Mouse (Mus musculus): ENCODE results near the gene Limk2.

Gene Limk2

DNA sequence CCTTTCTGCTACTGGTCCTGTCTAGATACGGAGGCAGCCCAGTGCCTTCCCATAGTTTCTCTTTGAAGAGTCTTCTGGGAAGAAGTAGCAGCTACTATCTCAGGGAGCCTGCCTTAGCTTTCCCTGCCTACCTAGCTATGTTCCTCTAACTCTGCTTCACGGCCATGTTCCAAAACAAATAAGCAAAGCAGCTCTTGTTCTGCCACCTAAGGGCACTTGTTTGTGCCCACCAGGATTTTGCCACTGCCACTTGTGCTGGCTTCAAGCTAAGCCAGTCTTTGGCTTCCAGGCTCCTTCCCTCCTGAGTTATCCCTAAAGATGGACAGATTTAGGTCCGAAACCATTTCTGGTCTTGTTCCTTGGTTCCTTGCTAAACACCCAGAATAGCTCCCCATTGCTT lies 3.1 kb upstream of the Limk2 start:
- DNase-seq (ENCODE audit: low spot score in 2 of 2): no peak

DNA sequence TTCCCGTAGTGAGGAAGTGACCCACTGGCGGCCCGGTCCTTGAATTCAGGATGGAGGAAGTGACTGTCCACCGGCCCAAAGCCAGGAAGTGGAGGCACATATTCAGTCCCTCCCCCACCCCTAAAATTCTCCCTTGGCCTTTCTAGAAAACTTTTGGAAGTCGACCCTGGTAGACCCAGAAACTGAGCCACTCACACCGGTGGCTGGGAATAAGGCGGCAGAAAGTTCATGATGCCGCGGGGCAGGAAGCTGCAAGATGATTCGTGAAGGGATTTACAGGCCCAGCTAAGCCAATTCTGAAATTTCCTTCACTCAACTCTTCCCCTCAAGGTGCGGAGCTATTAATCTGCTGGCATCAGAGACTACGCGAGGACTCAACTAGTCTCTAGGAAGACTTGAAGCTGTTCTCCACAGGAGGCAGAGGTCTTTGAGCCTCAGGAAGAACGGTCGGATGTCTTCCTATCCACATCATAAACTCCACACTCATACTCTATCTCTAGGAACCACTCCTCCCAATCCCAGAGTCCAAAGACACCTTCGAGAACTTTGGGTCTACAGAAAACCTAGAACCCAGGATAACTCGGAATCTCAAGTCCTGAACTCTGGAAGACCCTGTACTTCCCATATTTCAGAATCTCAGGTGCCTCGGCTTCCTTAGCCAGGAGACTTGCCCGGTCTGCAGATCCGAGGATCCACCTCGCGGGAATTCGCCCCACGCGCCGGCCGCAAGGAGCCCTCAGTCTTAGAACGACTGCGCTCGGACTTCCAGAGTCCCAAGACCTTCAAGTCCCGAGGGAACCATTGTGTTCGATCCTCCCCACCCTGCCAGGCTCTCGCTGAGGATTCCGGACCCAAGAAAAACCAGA lies 625 bp downstream of the Limk2 start:
- DNase-seq (ENCODE audit: low spot score in 2 of 2): no peak

DNA sequence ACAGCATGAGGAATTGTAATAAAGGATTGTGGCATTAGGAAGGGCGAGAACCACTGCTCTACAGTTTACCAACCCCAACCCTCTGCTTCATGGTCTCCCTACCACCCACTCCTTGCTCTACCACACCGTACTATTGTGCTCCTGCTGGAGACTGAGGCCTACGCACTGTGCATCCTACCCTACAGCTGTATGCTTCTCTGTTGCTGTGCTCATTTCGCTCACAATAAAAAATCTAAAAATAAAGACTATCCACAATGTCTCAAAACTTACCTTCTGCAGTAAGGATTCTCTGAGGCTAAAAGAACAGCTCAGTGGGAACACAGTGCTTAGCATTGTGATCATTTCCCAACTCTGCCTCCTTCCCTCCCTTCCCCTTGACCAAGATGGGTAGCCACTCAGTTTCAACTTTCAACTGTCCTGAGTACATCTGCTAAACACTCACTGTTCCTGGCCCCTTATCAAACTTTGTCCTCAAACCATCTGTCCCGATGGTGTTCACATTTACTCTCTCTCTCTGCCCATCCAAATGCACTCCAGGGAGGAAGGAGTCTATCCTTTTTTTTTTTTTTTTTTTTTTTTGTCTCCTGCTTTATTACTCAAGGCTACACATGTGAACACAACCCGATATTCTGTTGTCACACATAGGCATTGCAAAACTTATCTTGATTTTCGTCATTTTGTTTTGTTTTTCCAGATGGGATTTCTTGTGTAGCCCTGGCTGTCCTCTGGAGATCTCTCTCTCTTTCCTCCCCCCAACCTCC lies 4.5 kb downstream of the Limk2 start:
- DNase-seq (ENCODE audit: low spot score in 2 of 2): no peak

DNA sequence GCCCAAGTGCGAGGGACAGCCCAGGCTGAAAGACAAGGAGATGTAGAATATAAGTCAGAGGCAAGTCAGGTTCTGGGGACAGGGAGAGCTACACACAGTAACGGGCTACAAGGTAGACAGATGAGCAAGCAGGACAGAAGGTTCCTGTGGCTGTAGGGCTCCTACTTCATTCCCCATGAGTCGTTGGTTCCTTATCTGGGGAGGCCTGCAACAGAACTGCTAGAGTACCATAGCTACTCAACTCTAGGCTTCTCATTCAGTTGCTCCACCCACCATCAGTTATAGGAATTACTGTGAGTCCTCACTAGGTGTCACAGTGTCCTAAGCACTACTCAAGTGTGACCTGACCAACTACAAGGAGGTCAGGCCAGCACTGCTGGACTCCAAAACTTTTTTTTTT lies 6.0 kb downstream of the Limk2 start:
- no peak for DNase-seq (ENCODE audit: low spot score in 2 of 2)

DNA sequence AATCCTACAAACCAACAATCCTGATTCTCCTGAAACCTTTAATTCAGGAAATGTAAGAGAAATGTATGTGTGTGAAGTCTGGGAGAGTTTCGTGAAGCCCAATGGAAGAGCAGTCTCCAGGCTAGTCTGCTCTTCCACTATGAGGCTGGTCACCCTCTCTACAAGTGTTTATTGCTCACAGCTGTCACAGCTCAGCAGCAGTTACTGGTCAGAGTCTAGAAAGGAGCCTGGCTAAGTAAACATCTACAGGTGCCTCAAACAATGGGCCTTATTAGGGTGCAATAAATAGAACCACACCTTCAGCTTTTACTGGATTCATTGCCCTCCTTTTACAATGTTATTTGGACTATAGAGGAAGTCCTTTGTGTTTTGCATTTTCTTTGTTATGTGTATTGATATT lies 10.7 kb downstream of the Limk2 start:
- no peak for DNase-seq (ENCODE audit: low spot score in 2 of 2)

DNA sequence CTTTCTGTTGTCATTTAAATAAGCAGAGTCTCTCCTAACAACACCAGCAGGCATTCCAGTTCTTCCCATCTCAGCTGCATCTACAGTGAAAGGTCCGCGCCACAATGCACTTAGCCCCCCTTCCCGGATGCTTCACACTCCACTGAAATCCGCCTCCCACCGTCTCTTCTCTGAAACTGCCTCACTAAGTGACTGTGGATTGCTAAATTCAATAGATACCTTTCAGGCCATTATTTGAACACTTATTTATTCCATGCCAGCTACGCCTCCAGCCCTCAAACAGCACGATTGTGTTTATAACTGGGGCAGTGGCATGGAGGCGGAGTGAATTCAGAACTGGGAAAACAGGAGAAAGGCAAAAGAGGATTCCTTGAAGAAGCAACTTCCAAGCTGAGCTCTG lies 12.4 kb downstream of the Limk2 start:
- DNase-seq (ENCODE audit: low spot score in 2 of 2): no peak

DNA sequence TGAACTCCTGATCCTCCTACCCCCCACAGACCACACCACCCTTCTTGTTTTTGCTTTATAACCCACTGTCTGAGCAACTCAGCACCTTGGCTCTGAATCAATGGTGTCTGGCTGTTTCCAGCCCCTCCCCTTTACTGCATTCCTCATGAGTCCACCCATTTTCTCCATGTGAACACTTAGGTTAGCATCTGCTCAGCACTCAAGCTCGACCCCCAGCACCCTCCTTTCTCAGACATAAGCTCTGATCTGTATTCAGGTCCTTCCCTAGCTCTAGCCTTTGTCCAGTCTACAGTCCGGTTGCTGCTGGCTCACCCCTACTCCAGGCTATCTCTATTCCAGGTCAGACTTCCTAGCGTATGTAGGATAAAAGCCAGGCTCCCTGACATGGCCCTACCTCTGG lies 12.9 kb downstream of the Limk2 start:
- no peak for DNase-seq (ENCODE audit: low spot score in 2 of 2)

DNA sequence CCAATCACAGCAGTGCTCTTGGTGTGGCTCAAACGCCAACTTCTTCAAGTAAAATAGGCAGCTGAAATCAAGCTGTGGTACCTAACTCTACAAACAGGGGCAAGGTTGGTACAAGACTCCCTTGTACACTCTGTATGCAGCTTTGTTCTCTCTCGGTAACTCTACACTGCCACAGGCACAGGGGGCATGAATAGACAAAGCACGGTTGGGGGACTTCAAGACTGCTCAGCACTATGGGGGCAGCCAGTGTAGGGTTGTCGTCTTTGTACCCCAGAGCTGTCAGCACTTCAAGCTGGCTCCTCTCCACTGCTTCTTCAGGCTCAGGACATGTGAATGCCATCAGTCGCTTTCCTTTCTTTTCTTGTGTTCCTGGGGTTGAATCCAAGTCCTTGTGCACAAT lies 14.5 kb downstream of the Limk2 start:
- DNase-seq (ENCODE audit: low spot score in 2 of 2): no peak

DNA sequence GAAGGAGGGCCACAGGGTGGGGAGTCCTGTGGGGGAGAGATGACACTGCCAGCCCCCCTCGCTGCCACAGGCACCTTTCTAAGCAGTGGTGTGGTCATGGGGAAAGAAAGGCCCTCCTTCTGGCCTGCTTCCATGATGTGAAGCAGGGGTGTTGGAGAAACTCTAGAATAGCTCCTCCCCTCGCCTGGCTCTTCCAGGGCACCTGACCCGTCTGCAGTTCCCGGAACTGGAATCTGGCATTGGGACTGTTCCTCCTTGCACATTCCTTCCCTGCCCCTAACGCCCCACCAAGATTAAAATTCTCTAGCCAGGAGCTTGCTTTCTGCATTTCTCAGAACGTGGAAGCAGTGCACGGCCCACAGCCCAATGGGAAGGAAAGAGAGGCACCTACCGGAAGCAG lies 16.5 kb downstream of the Limk2 start:
- no peak for DNase-seq (ENCODE audit: low spot score in 2 of 2)

DNA sequence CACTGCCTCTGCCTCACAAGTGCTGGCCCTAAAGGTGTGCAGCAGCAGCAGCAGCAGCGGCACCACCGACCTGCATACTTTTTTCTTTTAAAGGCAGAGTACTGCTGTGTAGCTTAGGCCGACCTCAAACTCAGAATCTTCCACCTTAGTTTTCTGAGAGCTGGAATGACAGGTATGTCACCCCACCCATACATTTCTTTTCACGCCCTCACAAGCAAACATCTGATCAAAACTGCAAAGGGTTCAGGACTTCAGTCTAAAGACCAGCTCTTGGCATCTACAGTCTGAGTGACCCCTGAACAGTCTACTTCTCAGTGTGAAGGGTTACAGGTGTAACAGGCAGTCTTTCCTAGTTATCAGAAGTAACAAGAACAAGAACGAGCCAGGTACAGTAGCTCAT lies 18.2 kb downstream of the Limk2 start:
- DNase-seq (ENCODE audit: low spot score in 2 of 2): no peak

DNA sequence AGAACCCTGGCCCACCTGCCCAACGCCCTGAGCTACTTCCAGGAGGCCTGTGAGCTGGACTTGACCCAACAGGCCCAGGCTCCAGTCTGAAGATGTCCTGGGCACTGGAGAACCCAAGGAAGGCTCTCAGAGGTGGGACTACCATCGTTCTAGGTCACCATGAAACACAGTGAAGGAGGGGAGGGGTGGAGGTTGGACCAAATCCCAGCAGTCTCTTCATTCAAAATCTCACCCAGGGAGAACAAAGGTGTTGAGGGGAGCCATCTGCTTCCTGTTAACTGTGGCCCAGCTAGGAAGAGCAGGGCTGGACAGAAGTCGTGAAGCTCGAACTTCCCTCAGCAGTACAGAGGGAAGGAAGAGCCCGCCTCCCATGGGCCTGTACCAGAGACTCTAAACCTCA lies 19.0 kb downstream of the Limk2 start:
- no peak for DNase-seq (ENCODE audit: low spot score in 2 of 2)

DNA sequence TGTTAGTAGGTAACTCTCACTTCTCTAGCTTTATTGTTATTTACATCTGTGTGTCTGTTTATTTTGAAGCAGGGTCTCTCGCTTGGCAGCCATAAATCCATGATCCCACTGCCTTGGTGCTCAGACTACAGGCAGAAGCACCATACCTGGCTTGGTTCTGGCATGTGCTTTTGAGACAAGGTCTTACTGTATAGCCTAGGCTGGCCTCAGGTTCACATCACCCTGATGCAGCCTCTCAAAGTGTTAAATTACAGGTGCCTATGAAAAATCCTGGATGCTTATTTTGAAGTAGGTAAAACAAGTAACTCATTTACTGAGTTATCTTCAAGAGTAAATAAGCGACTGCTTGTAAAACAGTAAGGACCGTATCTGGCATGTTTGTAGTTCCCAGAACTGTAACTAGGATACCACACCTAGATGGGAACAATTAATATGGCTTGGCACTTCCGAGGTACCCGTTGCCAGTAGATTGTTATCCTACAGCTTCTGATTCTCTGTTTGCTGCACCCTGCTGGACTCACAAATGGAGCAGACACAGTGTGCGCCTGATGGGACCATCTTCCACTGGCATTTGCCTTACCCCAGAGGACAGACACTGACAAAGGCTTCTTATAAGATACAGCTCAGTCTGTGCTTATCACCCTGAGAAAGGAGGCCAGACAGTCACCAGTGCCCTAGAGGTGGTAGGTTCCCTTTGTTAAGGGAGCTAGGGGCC lies 21.4 kb downstream of the Limk2 start:
- DNase-seq (ENCODE audit: low spot score in 2 of 2): no peak

DNA sequence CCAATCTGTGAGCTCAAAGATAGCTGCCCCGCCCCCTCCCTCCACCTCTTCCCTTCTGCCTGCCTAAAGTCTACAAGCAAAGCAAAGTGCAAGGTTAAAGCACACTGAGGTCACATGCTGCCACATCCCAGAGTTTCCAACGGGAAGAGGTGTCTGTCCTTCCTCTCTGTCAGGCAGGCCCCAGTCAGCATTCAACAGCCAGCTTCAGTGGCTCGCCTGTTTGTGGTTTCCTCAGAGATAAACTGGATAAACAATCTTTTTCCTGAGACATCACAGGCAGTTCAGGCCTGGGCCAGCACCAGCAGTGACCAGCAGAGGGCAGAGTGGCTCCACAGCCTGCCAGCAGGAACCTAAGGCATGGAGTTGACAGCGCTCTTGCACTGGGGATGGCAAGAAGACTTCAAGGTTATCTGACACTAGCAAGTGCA lies 22.0 kb downstream of the Limk2 start:
- peak; percentile 85 to 88 for DNase-seq (ENCODE audit: low spot score in 2 of 2)

DNA sequence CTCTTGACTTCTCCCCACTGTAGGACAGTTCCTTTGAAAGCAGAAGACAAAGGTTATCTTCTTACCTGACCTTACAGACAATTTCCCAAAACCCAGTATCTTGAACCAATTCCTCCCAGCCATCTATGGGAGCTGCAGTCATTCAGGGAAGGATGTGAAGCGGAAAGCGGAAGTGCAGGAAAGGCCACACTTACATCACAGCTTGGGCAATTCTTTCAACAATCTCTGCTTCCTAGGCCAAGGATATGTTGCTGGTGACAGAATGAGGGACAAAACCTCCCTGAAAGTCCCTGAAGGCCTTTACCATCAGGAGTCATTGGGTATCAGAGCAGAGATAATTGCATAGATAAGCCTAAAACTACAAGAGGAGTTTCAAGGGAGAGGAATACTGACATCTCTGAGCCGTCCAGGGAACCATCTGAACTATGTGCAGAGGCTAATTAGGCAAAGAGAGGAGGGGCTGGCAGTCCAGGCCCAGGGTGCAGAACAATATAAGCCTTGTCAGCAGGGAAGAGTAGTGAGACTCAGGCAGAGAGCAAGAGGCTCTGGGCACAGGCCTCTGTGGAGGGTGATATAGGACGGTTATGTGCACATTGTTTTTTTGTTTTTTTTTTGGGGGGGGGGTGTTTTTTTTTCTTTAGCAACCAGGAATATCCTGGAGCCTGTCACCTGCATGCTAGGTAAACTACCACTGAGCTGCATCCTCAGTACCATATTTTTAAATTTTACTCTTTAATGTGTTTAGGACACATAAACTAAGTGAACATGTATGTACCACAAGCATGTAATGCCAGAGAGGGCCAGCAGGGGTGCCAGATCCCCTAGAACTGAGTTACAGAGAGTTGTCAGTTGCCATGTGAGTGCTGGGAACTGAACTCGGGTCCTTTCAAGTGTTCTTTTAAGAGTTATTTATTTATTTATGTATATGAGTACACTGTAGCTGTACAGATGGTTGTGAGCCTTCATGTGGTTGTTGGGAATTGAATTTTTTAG lies 26.1 kb downstream of the Limk2 start:
- DNase-seq (ENCODE audit: low spot score in 2 of 2): no peak

DNA sequence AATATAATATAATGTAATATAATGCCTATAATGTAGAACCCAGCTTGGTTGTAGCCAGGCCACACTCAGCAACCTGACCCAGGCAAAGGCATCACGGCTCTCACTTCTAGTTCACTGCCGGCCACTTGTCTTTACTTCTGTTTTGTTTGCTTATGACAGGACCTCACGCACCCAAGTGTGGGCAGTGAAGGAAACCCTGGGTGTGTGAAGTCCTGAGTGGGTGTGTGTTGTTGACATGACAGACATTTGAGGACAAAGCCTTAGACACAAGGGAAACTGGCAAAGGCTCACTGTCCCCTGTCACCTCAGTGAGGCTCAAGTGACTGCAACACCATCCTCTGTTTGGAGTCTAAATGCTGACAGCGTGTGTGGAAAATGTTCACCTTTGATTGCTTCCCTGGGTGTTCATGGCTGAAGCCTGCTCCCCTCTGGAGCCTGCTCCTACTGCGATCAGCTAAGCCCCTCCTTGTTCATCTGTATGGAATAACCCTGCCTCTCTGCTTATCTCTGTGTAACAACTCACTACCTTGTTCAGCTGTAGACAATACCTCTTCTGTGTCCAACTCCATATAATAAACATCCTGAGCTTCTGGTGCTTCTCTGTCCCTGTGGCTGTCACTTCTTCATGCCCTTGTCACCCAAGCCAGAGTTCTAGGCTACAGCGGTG lies 27.7 kb downstream of the Limk2 start:
- no peak for DNase-seq (ENCODE audit: low spot score in 2 of 2)

DNA sequence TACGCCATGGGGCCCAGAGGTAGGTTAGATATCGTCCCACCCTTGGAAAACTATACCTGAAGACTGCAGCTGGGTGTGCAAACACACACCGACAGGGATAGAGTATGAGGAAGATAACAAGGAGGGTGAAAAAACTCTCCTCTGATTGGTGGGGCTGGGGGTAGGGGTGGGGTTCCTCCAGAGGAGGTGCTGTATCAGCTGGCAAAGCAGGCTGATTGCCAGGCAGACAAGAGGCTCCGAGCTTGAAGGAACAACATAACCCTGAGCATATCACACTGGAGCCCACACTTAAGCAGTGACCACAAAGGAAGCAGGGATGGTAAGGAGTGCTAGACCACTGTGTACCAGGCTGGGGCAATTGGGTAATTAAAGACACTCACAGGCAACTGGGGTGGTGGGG lies 29.6 kb downstream of the Limk2 start:
- DNase-seq (ENCODE audit: low spot score in 2 of 2): no peak

DNA sequence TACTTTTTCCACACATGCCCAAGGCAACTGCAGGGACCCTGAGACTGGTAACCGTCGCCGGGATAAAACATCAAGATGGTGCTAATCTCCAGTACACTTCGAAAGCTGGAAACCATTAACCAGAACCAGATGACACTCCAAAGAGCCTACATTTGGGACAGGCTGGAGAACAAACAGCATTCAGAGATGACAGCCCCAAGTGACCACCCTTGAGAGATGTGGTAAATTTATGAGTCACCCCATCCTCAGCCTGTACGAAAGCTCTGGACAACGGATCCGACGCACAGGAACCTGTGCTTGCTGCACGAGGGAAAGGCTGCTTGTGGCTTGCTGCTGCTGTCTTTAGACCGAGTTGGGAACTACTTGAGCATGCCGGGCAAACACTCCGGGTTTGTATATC lies 34.2 kb downstream of the Limk2 start:
- DNase-seq (ENCODE audit: low spot score in 2 of 2): no peak

DNA sequence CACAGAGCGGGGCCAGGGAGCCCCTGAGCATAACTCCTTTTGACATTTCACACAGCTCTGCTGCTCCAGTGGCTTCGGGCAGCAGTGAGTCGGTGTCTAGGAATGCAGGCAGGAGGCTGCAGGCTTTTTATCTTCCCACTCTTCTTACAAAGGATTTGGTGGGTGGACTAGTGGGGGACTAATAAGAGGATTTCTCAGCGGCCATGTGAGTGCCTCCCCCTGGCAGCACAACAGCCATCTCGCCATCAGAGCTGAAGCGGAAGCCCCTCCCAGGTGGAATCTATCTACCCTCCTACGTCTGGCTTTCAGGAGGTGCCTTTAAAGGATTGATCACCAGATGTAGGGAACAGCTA lies 34.7 kb downstream of the Limk2 start:
- no peak for DNase-seq (ENCODE audit: low spot score in 2 of 2)

DNA sequence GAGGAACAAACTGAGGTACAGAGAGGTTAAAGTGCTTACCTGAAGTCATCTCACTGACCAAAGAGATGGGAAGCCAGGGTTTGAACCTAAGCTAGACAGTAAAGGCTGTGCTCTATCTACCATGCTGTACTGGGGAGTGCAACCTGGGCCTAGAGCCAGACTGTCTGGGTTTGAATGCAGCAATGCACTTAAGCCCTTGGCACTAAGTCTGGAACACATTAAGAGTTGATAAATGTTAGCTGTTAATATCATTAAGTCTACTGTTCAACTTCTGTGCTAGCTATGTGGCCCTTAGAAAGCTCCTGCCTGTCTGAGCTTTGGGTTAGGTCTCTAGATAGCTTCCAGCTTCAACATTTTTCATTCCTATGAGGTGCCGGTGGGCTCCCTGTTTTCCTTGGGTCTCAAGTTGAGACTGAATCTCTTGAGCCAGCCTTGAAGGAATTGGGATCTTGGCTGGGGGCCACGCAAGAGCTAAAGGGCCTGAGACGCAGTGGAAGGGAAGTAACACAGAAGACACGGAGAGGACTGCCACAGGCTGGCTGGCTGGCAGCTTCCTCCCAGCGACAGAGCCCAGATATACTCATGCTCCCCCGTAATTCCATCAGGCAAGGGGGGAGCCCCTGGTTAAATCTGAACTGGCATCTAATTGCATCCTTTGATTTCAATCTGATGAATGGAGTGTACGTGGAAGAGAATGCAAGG lies 35.2 kb downstream of the Limk2 start:
- DNase-seq (ENCODE audit: low spot score in 2 of 2): no peak

DNA sequence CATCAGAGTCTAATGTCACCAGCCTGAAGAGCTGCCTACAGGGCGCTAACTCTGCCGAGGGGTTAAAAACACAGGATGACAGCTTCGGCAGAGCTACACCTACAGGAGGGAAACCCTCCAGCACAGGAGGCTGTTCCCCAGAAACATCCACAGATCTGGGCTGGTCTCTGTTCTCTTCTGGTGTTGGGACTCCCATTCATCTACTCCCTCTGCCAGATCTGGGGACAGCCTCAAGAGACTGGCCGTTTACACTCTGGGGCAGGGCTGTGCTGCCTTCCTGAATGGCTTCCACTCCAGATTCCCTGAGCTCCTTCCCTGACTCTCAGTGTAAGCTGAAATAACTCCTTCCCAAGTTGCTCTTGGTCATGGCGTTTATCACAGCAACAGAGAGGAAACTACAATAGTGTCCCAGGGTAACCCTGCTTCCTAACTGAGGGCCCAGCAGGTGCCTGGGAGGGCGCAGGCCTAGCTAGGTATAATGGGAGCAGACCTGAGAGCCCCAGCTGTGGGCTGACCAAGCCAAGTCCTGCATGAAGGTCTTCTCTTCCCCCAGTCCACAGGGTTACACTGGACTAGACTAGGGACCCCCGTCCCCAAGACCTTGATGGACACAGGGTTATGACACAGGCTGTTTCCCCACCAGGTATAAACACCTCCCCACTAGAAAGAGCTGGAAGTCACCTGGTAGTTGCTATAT lies 37.2 kb downstream of the Limk2 start:
- DNase-seq (ENCODE audit: low spot score in 2 of 2): no peak

Data from urinary bladder, postnatal 36 days (tissue).